Mouse (Mus musculus): ENCODE results near the gene Srpr. TPM values are rescaled to one million over a fixed set of nuclear protein-coding genes. Genes with fewer than 3 reads are reported as not detected.

Gene Srpr
- polyA plus RNA-seq, 1 experiment from 2014 or later = 115 TPM

DNA sequence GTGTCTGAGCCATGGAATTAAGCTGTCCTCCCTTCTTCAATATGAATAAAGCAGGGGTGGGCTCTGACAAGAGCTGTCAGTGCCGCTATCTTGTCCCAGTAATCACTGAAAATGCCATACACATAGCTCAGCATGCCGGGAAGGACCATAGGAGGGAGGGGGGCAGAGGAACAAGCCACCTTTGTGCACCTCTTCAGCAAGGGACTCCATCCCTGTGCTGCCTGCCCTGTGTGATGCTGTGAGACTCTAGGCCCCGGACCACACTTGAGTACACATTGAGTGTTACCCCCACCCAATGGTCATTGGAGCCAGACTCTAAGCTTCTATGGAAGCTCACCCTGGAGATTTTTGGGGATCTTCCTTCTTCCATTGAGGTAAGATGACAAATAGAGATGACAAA is 86.4 kb downstream of the Srpr start:
- no peak overlapping the region for H3K9ac ChIP-seq (ENCODE audit: low read depth, low read length)
- no peak overlapping the region for H3K4me3 ChIP-seq (ENCODE audit: low read length)
- no peaks in the 10 kb centered on the region for H3K27me3 ChIP-seq (replicated peaks; ENCODE audit: control insufficient read depth, insufficient read depth, low read length)
- no peak overlapping the region for H3K4me2 ChIP-seq (ENCODE audit: low read depth, low read length)
- 90% methylated on average over 3 of the region's 3 CpGs for WGBS
- ATAC-seq = no peak
- H3K27ac ChIP-seq (ENCODE audit: low read length) = no peak overlapping the region
- H3K9me3 ChIP-seq (ENCODE audit: control insufficient read depth, low read length) = no peaks in the 10 kb centered on the region
- H3K36me3 ChIP-seq (ENCODE audit: control insufficient read depth, insufficient read depth, low read length) = no peaks in the 10 kb centered on the region
- H3K4me1 ChIP-seq (ENCODE audit: control insufficient read depth, insufficient read depth, low read length) = peaks cover 6% of the 10 kb centered on the region; the same call in 1 of the 2 replicates

DNA sequence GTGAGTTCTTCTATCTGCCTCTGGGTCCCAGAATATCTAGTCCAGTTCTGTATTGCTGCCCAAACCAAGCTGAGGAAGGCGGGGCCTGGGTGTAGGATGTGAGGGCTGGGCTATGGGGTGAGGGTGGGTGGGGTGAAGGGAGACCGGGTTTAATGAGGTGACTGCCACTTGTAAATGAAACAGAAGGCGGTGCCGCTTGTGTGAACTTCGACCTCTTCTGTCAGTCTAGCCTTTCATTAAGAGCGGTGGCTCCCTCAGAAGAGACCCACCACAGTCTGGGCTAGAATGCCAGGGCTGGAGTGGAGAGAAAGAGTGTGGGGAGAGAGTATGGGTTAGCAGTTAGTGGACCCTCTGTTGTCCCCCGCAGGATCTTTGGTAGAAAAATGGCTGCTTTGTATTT is 90.0 kb downstream of the Srpr start:
- 33% methylated on average over 7 of the region's 7 CpGs for WGBS
- ATAC-seq = peak; percentile 89
- Histone ChIP-seq H3K4me3 (ENCODE audit: low read length) (no peak overlapping the region), H3K4me1 (ENCODE audit: control insufficient read depth, insufficient read depth, low read length) (peaks cover 6% of the 10 kb centered on the region; the same call in 1 of the 2 replicates), H3K36me3 (ENCODE audit: control insufficient read depth, insufficient read depth, low read length) (no peaks in the 10 kb centered on the region), H3K9ac (ENCODE audit: low read depth, low read length) (no peak overlapping the region), H3K27me3 (replicated peaks; ENCODE audit: control insufficient read depth, insufficient read depth, low read length) (no peaks in the 10 kb centered on the region), H3K9me3 (ENCODE audit: control insufficient read depth, low read length) (no peaks in the 10 kb centered on the region), H3K27ac (ENCODE audit: low read length) (0 out of 2 replicates have a peak overlapping the region, but pooled peaks have one; percentile 35), H3K4me2 (ENCODE audit: low read depth, low read length) (peak overlapping the region; percentile 20; the same call in 1 of the 2 replicates)

DNA sequence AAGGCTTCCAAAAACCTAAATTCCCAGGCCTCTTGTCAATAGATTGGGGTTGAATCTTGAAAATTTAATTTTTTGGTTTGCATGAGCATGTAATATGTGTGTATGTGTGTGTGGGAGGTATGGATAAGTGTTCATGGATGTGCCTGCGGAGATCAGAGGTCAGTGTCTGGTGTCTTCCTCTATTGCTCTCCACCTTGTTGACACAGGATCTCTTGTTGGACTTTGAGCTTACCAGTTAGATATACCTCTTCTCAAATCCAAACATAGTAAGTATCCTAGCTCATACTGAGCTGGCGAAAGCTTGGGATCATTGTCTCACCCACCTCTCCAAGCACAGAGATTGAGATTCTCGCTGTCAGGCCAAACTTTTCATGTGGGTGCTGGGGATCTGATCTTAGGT is 90.4 kb downstream of the Srpr start:
- no peaks in the 10 kb centered on the region for H3K27me3 ChIP-seq (replicated peaks; ENCODE audit: control insufficient read depth, insufficient read depth, low read length)
- no peaks in the 10 kb centered on the region for H3K9me3 ChIP-seq (ENCODE audit: control insufficient read depth, low read length)
- H3K36me3 ChIP-seq (ENCODE audit: control insufficient read depth, insufficient read depth, low read length) = no peaks in the 10 kb centered on the region
- H3K9ac ChIP-seq (ENCODE audit: low read depth, low read length) = no peak overlapping the region
- H3K4me1 ChIP-seq (ENCODE audit: control insufficient read depth, insufficient read depth, low read length) = peaks cover 6% of the 10 kb centered on the region; the same call in 1 of the 2 replicates
- WGBS = 79% methylated on average over 3 of the region's 3 CpGs
- peak; percentile 83 for ATAC-seq
- H3K27ac ChIP-seq (ENCODE audit: low read length) = 0 out of 2 replicates have a peak overlapping the region, but pooled peaks have one; percentile 35
- peak overlapping the region; percentile 20; the same call in 1 of the 2 replicates for H3K4me2 ChIP-seq (ENCODE audit: low read depth, low read length)
- H3K4me3 ChIP-seq (ENCODE audit: low read length) = no peak overlapping the region

DNA sequence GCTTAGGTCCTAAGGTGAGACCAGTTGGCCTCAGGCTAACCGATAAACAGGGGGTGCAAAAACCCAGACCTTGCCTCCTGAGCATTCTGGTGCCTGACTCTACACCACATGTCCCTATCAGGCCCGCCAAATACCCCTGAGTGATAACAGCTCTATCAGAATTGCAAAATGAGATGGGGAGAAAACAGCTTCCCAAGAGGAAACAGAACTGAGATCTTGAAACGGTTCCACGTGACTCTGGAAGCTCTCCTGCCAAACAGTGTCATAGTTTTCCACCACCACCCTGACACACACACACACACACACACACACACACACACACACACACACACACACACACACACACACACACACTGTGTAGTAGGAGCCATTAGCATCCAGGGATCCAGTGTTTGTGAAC is 90.9 kb downstream of the Srpr start:
- ATAC-seq = peak; percentile 39
- Histone ChIP-seq H3K27ac (ENCODE audit: low read length) (no peak overlapping the region), H3K4me2 (ENCODE audit: low read depth, low read length) (no peak overlapping the region), H3K9ac (ENCODE audit: low read depth, low read length) (no peak overlapping the region), H3K9me3 (ENCODE audit: control insufficient read depth, low read length) (no peaks in the 10 kb centered on the region), H3K36me3 (ENCODE audit: control insufficient read depth, insufficient read depth, low read length) (no peaks in the 10 kb centered on the region), H3K27me3 (replicated peaks; ENCODE audit: control insufficient read depth, insufficient read depth, low read length) (no peaks in the 10 kb centered on the region), H3K4me1 (ENCODE audit: control insufficient read depth, insufficient read depth, low read length) (peaks cover 6% of the 10 kb centered on the region; the same call in 1 of the 2 replicates), H3K4me3 (ENCODE audit: low read length) (no peak overlapping the region)
- 60% methylated on average over 4 of the region's 4 CpGs for WGBS

DNA sequence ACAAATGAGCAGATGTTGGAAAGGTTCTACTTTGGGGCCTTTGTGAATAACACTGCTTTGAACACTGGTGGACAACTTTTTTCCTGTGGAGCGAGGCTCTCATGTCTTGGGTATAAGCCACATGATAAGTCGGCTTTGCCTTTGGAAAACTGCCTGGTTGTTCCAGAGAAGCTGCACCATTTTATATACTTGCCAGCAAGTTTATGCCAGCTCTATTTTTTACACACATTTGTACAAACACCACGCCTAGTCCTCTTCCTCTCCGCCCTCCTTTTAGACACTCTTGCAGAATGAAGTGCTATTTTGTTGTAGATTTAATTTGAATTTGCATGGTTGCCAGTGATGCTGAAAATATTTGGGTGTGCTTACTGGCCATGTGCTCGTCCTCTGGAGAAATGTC is 93.5 kb downstream of the Srpr start:
- H3K4me3 ChIP-seq (ENCODE audit: low read length) = no peak overlapping the region
- H3K36me3 ChIP-seq (ENCODE audit: control insufficient read depth, insufficient read depth, low read length) = no peaks in the 10 kb centered on the region
- peaks cover 6% of the 10 kb centered on the region; the same call in 1 of the 2 replicates for H3K4me1 ChIP-seq (ENCODE audit: control insufficient read depth, insufficient read depth, low read length)
- no peaks in the 10 kb centered on the region for H3K27me3 ChIP-seq (replicated peaks; ENCODE audit: control insufficient read depth, insufficient read depth, low read length)
- peaks cover 5% of the 10 kb centered on the region; the same call in 1 of the 2 replicates for H3K9me3 ChIP-seq (ENCODE audit: control insufficient read depth, low read length)
- no peak for ATAC-seq
- WGBS = 82% methylated on average over 5 of the region's 5 CpGs
- no peak overlapping the region for H3K27ac ChIP-seq (ENCODE audit: low read length)
- no peak overlapping the region for H3K9ac ChIP-seq (ENCODE audit: low read depth, low read length)
- H3K4me2 ChIP-seq (ENCODE audit: low read depth, low read length) = no peak overlapping the region

Other genes with a start within 250 kb of the Srpr start
- gene St3gal4, start 80.9 kb upstream of the Srpr start, polyA plus RNA-seq (2015; fragmentation: Nextera tagmentation; extraction: Ambion mirVana) = 250 and 291 TPM in 2 replicates
- gene Dcps, start 24.1 kb upstream of the Srpr start, polyA plus RNA-seq (2015; fragmentation: Nextera tagmentation; extraction: Ambion mirVana) = 73.5 and 88.2 TPM in 2 replicates
- 12.4 and 13.4 TPM in 2 replicates for gene Tirap, start 116 bp downstream of the Srpr start, polyA plus RNA-seq (2015; fragmentation: Nextera tagmentation; extraction: Ambion mirVana)
- 41.7 and 46.3 TPM in 2 replicates for gene Foxred1, start 10.9 kb downstream of the Srpr start, polyA plus RNA-seq (2015; fragmentation: Nextera tagmentation; extraction: Ambion mirVana)
- gene Fam118b, start 67.6 kb downstream of the Srpr start, polyA plus RNA-seq (2015; fragmentation: Nextera tagmentation; extraction: Ambion mirVana) = 58.2 and 58.9 TPM in 2 replicates
- 30.8 and 36.2 TPM in 2 replicates for gene Rpusd4, start 67.7 kb downstream of the Srpr start, polyA plus RNA-seq (2015; fragmentation: Nextera tagmentation; extraction: Ambion mirVana)
- 4.7 and 5.5 TPM in 2 replicates for gene Cdon, start 221.0 kb downstream of the Srpr start, polyA plus RNA-seq (2015; fragmentation: Nextera tagmentation; extraction: Ambion mirVana)